In genomic region chr12:51756599-51756961, GRCm38 (mm10) we compare ENCODE assay signal across 21 mouse cellular contexts.
"Had no signal": no experiment of that assay in that cellular context is flagged by ENCODE, and none has a peak within 500 bp of the region (broad histone marks: within the 10 kb centered on the region; RNA-seq: fewer than 3 reads in every experiment).

No protein-coding gene starts in this region.

- H3K27ac ChIP-seq: layer of hippocampus, adult 2 months; left cerebral cortex, adult 2 months; liver, embryonic 14.5 days; lung, embryonic 15.5 days; midbrain, embryonic 10.5 days; midbrain, embryonic 13.5 days; neural tube, embryonic 13.5 days had no signal

- H3K4me1 ChIP-seq: lung, embryonic 15.5 days; midbrain, embryonic 10.5 days; midbrain, embryonic 13.5 days; neural tube, embryonic 13.5 days had no signal

- DNase-seq: kidney, adult 11 months; kidney, adult 8-10 months; kidney, postnatal 25 days; layer of hippocampus, postnatal 36 days; lung, adult 18-20 months; lung, postnatal 10 days; lung, postnatal 36 days; retina, postnatal 1 day; right cerebral cortex, postnatal 25 days; thymus, adult 18-20 months; thymus, postnatal 4 days had no signal

- H3K4me2 ChIP-seq: lung, embryonic 15.5 days; midbrain, embryonic 13.5 days; neural tube, embryonic 13.5 days had no signal

- ATAC-seq: midbrain, embryonic 13.5 days; midbrain, embryonic 16.5 days had no signal

- H3K9me3 ChIP-seq: lung, embryonic 15.5 days; megakaryocyte, embryonic 14.5 days; midbrain, embryonic 10.5 days; midbrain, embryonic 13.5 days; neural tube, embryonic 13.5 days had no signal

- H3K4me3 ChIP-seq: layer of hippocampus, adult 2 months; left cerebral cortex, adult 2 months; lung, embryonic 15.5 days; megakaryocyte, embryonic 14.5 days; midbrain, embryonic 10.5 days; midbrain, embryonic 13.5 days; myocyte; neural tube, embryonic 13.5 days had no signal

- H3K9ac ChIP-seq: liver, embryonic 14.5 days; lung, embryonic 15.5 days; midbrain, embryonic 13.5 days; neural tube, embryonic 13.5 days had no signal

- H3K27me3 ChIP-seq: lung, embryonic 15.5 days; megakaryocyte, embryonic 14.5 days; midbrain, embryonic 13.5 days; neural tube, embryonic 13.5 days had no signal
